Mouse (Mus musculus) lung, embryonic 15.5 days (tissue): Measurements from ENCODE around the gene Nap1l1. TPM values are rescaled to one million over a fixed set of nuclear protein-coding genes. Genes with fewer than 3 reads are reported as not detected.

Source experiments
- ATAC-seq: fragments of 200-750 bp; cut with Nextera tagmentation; 2 replicates; pipeline ENCODE4 v1.8.0; 2017; ENCODE audit warnings: moderate number of reproducible peaks, borderline replicate concordance; ENCODE audit not compliant: low FRiP score, low TSS enrichment; ENCODE audit errors: extremely low read depth
- H3K27ac ChIP-seq: fragments of 300-500 bp; sonication (generic); 2 replicates; pipeline ENCODE4 v1.5.1; 2015; ENCODE audit warnings: moderate library complexity, mild to moderate bottlenecking, inconsistent platforms
- H3K27me3 ChIP-seq: fragments of 300-500 bp; sonication (generic); 2 replicates; pipeline ENCODE4 v1.6.1; 2015; ENCODE audit warnings: inconsistent platforms
- H3K36me3 ChIP-seq: fragments of 300-500 bp; sonication (generic); 2 replicates; pipeline ENCODE4 v1.6.1; 2015; ENCODE audit warnings: inconsistent platforms
- H3K4me1 ChIP-seq: fragments of 300-500 bp; sonication (generic); 2 replicates; pipeline ENCODE4 v1.6.1; 2015; ENCODE audit warnings: inconsistent platforms
- H3K4me2 ChIP-seq: fragments of 300-500 bp; sonication (generic); 2 replicates; pipeline ENCODE4 v1.6.1; 2015; ENCODE audit warnings: inconsistent platforms, mild to moderate bottlenecking, moderate library complexity
- H3K4me3 ChIP-seq: fragments of 300-500 bp; sonication (generic); 2 replicates; pipeline ENCODE4 v1.5.1; 2015; ENCODE audit warnings: mild to moderate bottlenecking, inconsistent platforms
- H3K9ac ChIP-seq: fragments of 300-500 bp; sonication (generic); 2 replicates; pipeline ENCODE4 v1.6.1; 2015; ENCODE audit warnings: inconsistent platforms
- H3K9me3 ChIP-seq: fragments of 300-500 bp; sonication (generic); 2 replicates; pipeline ENCODE4 v1.6.1; 2016; ENCODE audit warnings: inconsistent platforms
- WGBS: fragments of 180-500 bp; shearing (Covaris S2); methylation state at CpG from one replicate; pipeline ENCODE4 v1.1.7; 2015; 5-methylcytosine and 5-hydroxymethylcytosine counted together
- polyA plus RNA-seq: library from polyadenylated mRNA; unstranded; fragments of >200 nt; fragmentation: Nextera tagmentation; extraction: Ambion mirVana; gene quantifications from 2 replicates; pipeline ENCODE4 v1.2.1, GENCODE M21; 2015

Gene Nap1l1
- polyA plus RNA-seq, 1 experiment from 2014 or later: 252 TPM

GRCm38 (mm10) chr10:111507460-111508211 lies 34.6 kb downstream of the Nap1l1 start:
- H3K9me3 ChIP-seq: no peaks in the 10 kb centered on the region
- H3K4me3 ChIP-seq: peak overlapping the region; percentile 65
- no peaks in the 10 kb centered on the region for H3K36me3 ChIP-seq
- peak overlapping the region; percentile 69 for H3K4me2 ChIP-seq
- H3K4me1 ChIP-seq: peaks cover 55% of the 10 kb centered on the region
- peak overlapping the region; percentile 94 for H3K27ac ChIP-seq
- 0% methylated on average over 38 of the region's 38 CpGs for WGBS
- ATAC-seq: no peak
- peak overlapping the region; percentile 78 for H3K9ac ChIP-seq
- no peaks in the 10 kb centered on the region for H3K27me3 ChIP-seq

- Histone ChIP-seq H3K4me3 (peak overlapping the region; percentile 65), H3K36me3 (no peaks in the 10 kb centered on the region), H3K4me1 (peaks cover 50% of the 10 kb centered on the region), H3K27me3 (no peaks in the 10 kb centered on the region), H3K9ac (peak overlapping the region; percentile 78), H3K9me3 (no peaks in the 10 kb centered on the region), H3K27ac (peak overlapping the region; percentile 94), H3K4me2 (peak overlapping the region; percentile 69)
- ATAC-seq: no peak
- 4% methylated on average over 7 of the region's 7 CpGs for WGBS
Observed at GRCm38 (mm10) chr10:111508324-111509080, 35.5 kb downstream of the Nap1l1 start.

DNA sequence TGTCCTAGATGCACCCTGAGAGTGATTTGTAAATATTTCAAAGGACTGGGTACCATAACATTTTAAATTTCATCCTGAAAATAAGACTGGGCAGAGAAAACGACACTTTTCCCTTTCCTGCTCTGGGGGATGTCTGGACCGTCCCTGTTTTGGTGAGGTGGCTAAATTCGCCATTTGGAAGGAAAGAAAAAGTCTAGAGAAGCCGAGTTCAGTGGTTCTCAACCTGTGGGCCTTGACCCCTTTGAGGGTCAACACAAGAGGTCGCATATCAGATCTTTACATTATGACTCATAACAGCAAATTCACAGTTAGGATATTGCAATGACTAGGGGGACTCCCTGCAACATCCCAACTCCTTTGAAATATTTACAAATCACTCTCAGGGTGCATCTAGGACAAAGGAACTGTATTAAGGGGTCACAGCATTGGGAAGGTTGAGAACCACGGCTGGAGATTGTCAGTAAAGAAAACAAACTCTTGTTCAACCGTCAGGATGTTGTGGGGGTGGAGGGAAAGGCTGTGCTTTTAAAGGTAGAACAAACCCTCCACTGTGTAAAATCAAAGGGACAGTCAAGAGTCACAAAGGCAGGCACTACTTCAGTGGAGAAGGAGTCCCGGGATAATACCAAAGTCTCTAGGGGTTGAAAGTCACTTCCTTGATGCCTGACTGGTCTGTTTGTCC lies 36.2 kb downstream of the Nap1l1 start:
- ATAC-seq: no peak
- Histone ChIP-seq H3K36me3 (no peaks in the 10 kb centered on the region), H3K4me2 (peak overlapping the region; percentile 69), H3K9me3 (no peaks in the 10 kb centered on the region), H3K9ac (peak overlapping the region; percentile 78), H3K27me3 (no peaks in the 10 kb centered on the region), H3K4me3 (peak overlapping the region; percentile 65), H3K4me1 (peaks cover 43% of the 10 kb centered on the region), H3K27ac (peak overlapping the region; percentile 94)
- 12% methylated on average over 8 of the region's 8 CpGs for WGBS

DNA sequence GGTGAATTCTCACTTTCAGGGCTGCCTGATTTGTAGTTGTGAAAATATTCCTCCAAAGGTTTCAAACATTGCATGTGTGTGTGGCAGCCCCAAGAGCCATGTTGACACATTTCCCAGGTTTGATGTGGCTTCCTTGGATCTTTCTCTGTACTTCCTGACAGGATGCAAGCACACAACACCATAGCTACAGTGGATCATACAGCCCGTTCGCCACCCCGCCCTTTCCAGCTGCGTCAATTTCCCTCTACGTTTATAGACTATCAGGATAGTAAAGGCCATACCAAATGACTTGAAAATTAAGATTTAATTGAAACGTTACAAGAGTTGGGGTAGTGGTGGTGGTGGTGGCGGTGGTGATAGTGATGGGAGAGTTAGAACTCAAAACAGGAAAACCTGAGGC lies 37.0 kb downstream of the Nap1l1 start:
- no peak for ATAC-seq
- peak overlapping the region; percentile 78; the same call in 1 of the 2 replicates for H3K9ac ChIP-seq
- no peaks in the 10 kb centered on the region for H3K36me3 ChIP-seq
- peak overlapping the region; percentile 94 for H3K27ac ChIP-seq
- peak overlapping the region; percentile 65 for H3K4me3 ChIP-seq
- H3K4me2 ChIP-seq: peak overlapping the region; percentile 69
- 35% methylated on average over 7 of the region's 7 CpGs for WGBS
- H3K9me3 ChIP-seq: no peaks in the 10 kb centered on the region
- H3K27me3 ChIP-seq: no peaks in the 10 kb centered on the region
- peaks cover 45% of the 10 kb centered on the region for H3K4me1 ChIP-seq

DNA sequence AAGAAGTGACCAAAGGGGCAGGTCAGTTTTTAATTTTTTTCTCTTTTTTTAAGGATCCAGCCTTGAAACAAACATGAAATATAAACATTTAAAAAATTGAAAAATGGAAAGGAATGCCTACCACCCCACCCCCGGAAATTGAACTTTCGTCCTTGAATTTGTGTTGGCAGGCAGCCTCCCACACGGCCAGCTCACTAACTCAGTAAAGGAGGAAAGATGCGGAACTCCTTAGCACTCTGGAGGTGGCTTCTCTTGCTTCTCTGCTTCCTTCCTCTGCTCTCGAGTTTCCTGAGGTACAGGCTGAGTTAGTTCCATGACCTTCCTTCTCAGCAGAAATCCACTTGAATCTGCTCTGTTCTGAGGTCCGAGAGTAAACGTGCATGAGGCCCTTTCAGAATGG lies 37.8 kb downstream of the Nap1l1 start:
- no peak overlapping the region for H3K9ac ChIP-seq
- 8% methylated on average over 7 of the region's 7 CpGs for WGBS
- H3K4me2 ChIP-seq: no peak overlapping the region; the same call in 1 of the 2 replicates
- no peaks in the 10 kb centered on the region for H3K36me3 ChIP-seq
- H3K9me3 ChIP-seq: no peaks in the 10 kb centered on the region
- ATAC-seq: no peak
- H3K27me3 ChIP-seq: no peaks in the 10 kb centered on the region
- H3K4me3 ChIP-seq: no peak overlapping the region
- peaks cover 46% of the 10 kb centered on the region for H3K4me1 ChIP-seq
- peak overlapping the region; percentile 94 for H3K27ac ChIP-seq

DNA sequence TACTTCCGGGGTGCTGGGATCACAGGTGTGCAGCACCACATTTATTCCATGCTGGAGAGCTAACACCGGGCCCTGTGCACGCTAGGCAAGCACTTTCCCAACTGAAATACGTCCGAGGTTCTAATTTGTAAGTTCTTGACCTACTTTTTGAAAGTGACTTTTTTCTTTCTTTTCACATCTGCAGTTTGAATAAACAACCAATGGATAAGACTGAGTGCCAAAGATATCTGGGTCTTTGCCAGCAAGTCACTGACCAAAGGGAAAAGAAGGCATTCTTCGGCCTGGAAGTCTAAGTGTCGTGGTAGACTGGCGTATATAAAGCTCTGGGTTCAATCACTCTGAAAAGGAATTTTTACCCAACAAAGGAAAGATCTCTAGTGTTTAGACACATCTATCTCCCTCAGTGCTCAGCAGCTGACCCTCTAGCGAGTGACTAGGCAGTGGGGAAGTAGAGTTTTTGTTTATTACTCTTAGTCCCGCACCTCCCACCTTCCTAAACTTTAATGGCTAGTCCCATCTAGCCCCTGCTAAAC lies 39.1 kb downstream of the Nap1l1 start:
- Histone ChIP-seq H3K9ac (no peak overlapping the region), H3K4me2 (no peak overlapping the region), H3K4me1 (peaks cover 59% of the 10 kb centered on the region), H3K36me3 (no peaks in the 10 kb centered on the region), H3K27me3 (no peaks in the 10 kb centered on the region), H3K9me3 (no peaks in the 10 kb centered on the region), H3K4me3 (no peak overlapping the region), H3K27ac (peak overlapping the region; percentile 94)
- 30% methylated on average over 10 of the region's 10 CpGs for WGBS
- ATAC-seq: peak; percentile 25; the same call in 1 of the 2 replicates

DNA sequence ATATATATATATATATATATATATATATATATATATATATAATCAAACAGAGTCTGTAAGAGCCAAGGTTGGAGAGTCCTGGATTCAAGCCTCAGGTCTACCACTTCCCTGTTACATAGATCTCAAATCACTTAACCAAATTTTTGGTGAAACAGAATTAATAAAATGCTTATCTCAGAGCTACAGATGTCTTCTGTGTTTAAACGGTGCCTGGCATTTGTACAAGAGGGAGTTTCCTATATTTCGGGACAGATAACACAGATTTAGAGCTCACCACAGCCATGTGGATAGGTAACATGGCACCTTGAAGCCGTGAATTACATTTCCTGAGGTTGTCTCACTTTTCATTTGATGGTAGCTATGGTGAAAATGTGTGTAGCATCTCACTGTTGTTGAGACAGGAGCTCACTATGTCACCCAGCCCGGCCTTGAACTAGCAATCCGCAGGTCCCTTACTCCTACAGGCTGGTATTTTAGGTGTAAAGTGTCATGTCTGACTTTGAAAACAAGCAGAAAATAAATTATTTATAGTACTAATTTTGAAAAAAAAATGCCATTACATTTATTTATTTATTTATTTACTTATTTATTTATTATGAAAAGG lies 41.4 kb downstream of the Nap1l1 start:
- Histone ChIP-seq H3K36me3 (no peaks in the 10 kb centered on the region), H3K9ac (no peak overlapping the region), H3K4me2 (no peak overlapping the region), H3K27ac (no peak overlapping the region), H3K4me3 (no peak overlapping the region), H3K9me3 (no peaks in the 10 kb centered on the region), H3K27me3 (no peaks in the 10 kb centered on the region), H3K4me1 (peaks cover 58% of the 10 kb centered on the region)
- ATAC-seq: no peak
- WGBS: 80% methylated on average over 5 of the region's 5 CpGs

GRCm38 (mm10) chr10:111515071-111516010 lies 42.3 kb downstream of the Nap1l1 start:
- Histone ChIP-seq H3K9ac (no peak overlapping the region), H3K9me3 (no peaks in the 10 kb centered on the region), H3K4me3 (no peak overlapping the region), H3K4me2 (no peak overlapping the region), H3K36me3 (no peaks in the 10 kb centered on the region), H3K27ac (peak overlapping the region; percentile 20; the same call in 1 of the 2 replicates), H3K4me1 (peaks cover 54% of the 10 kb centered on the region), H3K27me3 (no peaks in the 10 kb centered on the region)
- 63% methylated on average over 17 of the region's 17 CpGs for WGBS
- no peak for ATAC-seq

- Histone ChIP-seq H3K27me3 (no peaks in the 10 kb centered on the region), H3K4me2 (peak overlapping the region; percentile 29), H3K36me3 (no peaks in the 10 kb centered on the region), H3K27ac (peak overlapping the region; percentile 38; the same call in 1 of the 2 replicates), H3K9ac (no peak overlapping the region), H3K4me3 (no peak overlapping the region), H3K9me3 (no peaks in the 10 kb centered on the region), H3K4me1 (peaks cover 53% of the 10 kb centered on the region)
- peak; percentile 8; the same call in 1 of the 2 replicates for ATAC-seq
- 10% methylated on average over 13 of the region's 13 CpGs for WGBS
Observed at GRCm38 (mm10) chr10:111516172-111516588, 43.2 kb downstream of the Nap1l1 start.

DNA sequence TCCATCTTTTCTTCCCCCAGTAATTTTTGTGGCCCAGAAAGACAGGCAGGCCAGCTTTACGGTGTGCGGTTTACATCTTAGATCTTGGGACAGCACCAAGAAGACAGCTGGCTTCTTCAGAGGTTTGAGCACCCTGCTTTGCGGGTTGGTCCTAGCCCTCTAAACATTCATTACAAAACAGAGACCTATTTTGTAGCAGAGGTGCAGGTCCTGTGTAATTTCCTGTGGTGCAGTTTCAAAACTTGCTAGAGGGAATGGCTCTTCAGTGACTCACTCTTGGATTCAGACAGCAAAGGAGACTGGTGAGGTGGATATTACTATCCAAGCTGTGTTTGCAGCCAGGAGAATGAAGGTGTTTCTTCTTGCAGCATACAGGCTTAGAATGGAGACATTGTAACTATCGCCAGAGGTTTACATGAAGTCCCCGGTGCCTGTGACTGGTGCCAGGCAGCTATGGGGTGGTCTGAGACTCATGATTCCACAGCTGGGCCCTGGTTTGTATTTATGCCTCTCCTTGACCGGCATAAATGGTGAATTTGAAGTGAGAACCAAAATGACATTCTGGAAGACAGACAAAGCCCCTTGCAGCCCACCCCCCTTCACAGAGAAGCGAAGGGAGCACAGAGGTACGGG lies 43.9 kb downstream of the Nap1l1 start:
- 59% methylated on average over 8 of the region's 8 CpGs for WGBS
- Histone ChIP-seq H3K9me3 (no peaks in the 10 kb centered on the region), H3K4me3 (no peak overlapping the region), H3K27me3 (no peaks in the 10 kb centered on the region), H3K36me3 (no peaks in the 10 kb centered on the region), H3K9ac (no peak overlapping the region), H3K4me1 (peaks cover 53% of the 10 kb centered on the region), H3K4me2 (no peak overlapping the region), H3K27ac (no peak overlapping the region; the same call in 1 of the 2 replicates)
- ATAC-seq: no peak
